Mouse (Mus musculus) megakaryocyte progenitor cell, adult 5-6 weeks (primary cell): ENCODE data around the gene Hsf4. TPM values are rescaled to one million over a fixed set of nuclear protein-coding genes. Genes with fewer than 3 reads are reported as not detected.

Experiments
- total RNA-seq, 2 experiments: library from RNA; stranded (forward) in 1 of 2; stranded (reverse) in 1 of 2; fragments of 157-497, 149-512 nt in 1 of 2; fragments of 200-1000 nt in 1 of 2; gene quantifications; 2 replicates each; pipeline versions ENCODE4 v1.2.3 to v1.2.4; 2015 to 2017

The Hsf4 gene
- total RNA-seq, 2 experiments from 2014 or later, result not detected

Other genes with a start within 250 kb of the Hsf4 start
- gene Ces3a, start 221.2 kb upstream of the Hsf4 start, total RNA-seq (2015), result not detected in 2 replicates
- not detected in 2 replicates for gene Ces3a, start 221.2 kb upstream of the Hsf4 start, total RNA-seq (2017)
- gene Ces3b, start 186.0 kb upstream of the Hsf4 start, total RNA-seq (2015), result not detected in 2 replicates
- not detected in 2 replicates for gene Ces3b, start 186.0 kb upstream of the Hsf4 start, total RNA-seq (2017)
- gene Ces4a, start 138.0 kb upstream of the Hsf4 start, total RNA-seq (2015), result not detected in 2 replicates
- not detected in 2 replicates for gene Ces4a, start 138.0 kb upstream of the Hsf4 start, total RNA-seq (2017)
- 146 and 152 TPM in 2 replicates for gene Cbfb, start 99.1 kb upstream of the Hsf4 start, total RNA-seq (2015)
- gene Cbfb, start 99.1 kb upstream of the Hsf4 start, total RNA-seq (2017), result 157 and 178 TPM in 2 replicates
- gene D230025D16Rik, start 44.7 kb upstream of the Hsf4 start, total RNA-seq (2015), result 20.8 and 31.3 TPM in 2 replicates
- 21.2 and 23.9 TPM in 2 replicates for gene D230025D16Rik, start 44.7 kb upstream of the Hsf4 start, total RNA-seq (2017)
- gene B3gnt9, start 14.6 kb upstream of the Hsf4 start, total RNA-seq (2015), result 0.22 and 0.27 TPM in 2 replicates
- 0.17 and 0.37 TPM in 2 replicates for gene B3gnt9, start 14.6 kb upstream of the Hsf4 start, total RNA-seq (2017)
- 7.0 and 8.7 TPM in 2 replicates for gene Tradd, start 5.2 kb upstream of the Hsf4 start, total RNA-seq (2015)
- 14.2 and 15.4 TPM in 2 replicates for gene Tradd, start 5.2 kb upstream of the Hsf4 start, total RNA-seq (2017)
- gene Fbxl8, start 5.2 kb upstream of the Hsf4 start, total RNA-seq (2015), result 2.3 and 3.2 TPM in 2 replicates
- 1.2 and 2.3 TPM in 2 replicates for gene Fbxl8, start 5.2 kb upstream of the Hsf4 start, total RNA-seq (2017)
- gene Nol3, start 6.3 kb downstream of the Hsf4 start, total RNA-seq (2015), result not detected in 2 replicates
- gene Nol3, start 6.3 kb downstream of the Hsf4 start, total RNA-seq (2017), result 0.04 TPM in 1 of 2 replicates, not detected in the other
- gene 4931428F04Rik, start 20.1 kb downstream of the Hsf4 start, total RNA-seq (2015), result 2.1 and 4.2 TPM in 2 replicates
- gene 4931428F04Rik, start 20.1 kb downstream of the Hsf4 start, total RNA-seq (2017), result 1.5 and 1.8 TPM in 2 replicates
- 0.52 and 0.61 TPM in 2 replicates for gene Exoc3l, start 26.3 kb downstream of the Hsf4 start, total RNA-seq (2015)
- 0.20 and 1.6 TPM in 2 replicates for gene Exoc3l, start 26.3 kb downstream of the Hsf4 start, total RNA-seq (2017)
- 121 and 126 TPM in 2 replicates for gene E2f4, start 27.9 kb downstream of the Hsf4 start, total RNA-seq (2015)
- 47.0 and 53.6 TPM in 2 replicates for gene E2f4, start 27.9 kb downstream of the Hsf4 start, total RNA-seq (2017)
- 0.49 and 0.71 TPM in 2 replicates for gene Elmo3, start 35.8 kb downstream of the Hsf4 start, total RNA-seq (2015)
- 0.33 and 0.88 TPM in 2 replicates for gene Elmo3, start 35.8 kb downstream of the Hsf4 start, total RNA-seq (2017)
- gene Lrrc29, start 56.5 kb downstream of the Hsf4 start, total RNA-seq (2015), result 1.2 and 2.0 TPM in 2 replicates
- 1.3 and 2.9 TPM in 2 replicates for gene Lrrc29, start 56.5 kb downstream of the Hsf4 start, total RNA-seq (2017)
- gene Tmem208, start 56.6 kb downstream of the Hsf4 start, total RNA-seq (2015), result 70.7 and 84.0 TPM in 2 replicates
- 41.0 and 50.3 TPM in 2 replicates for gene Tmem208, start 56.6 kb downstream of the Hsf4 start, total RNA-seq (2017)
- gene Fhod1, start 78.2 kb downstream of the Hsf4 start, total RNA-seq (2015), result 5.0 and 6.2 TPM in 2 replicates
- 2.3 and 2.9 TPM in 2 replicates for gene Fhod1, start 78.2 kb downstream of the Hsf4 start, total RNA-seq (2017)
- gene Slc9a5, start 79.0 kb downstream of the Hsf4 start, total RNA-seq (2015), result 0.54 and 0.79 TPM in 2 replicates
- gene Slc9a5, start 79.0 kb downstream of the Hsf4 start, total RNA-seq (2017), result under 0.01 and 0.61 TPM in 2 replicates
- not detected in 2 replicates for gene Plekhg4, start 103.5 kb downstream of the Hsf4 start, total RNA-seq (2015)
- not detected in 2 replicates for gene Plekhg4, start 103.5 kb downstream of the Hsf4 start, total RNA-seq (2017)
- not detected in 2 replicates for gene Kctd19, start 143.7 kb downstream of the Hsf4 start, total RNA-seq (2015)
- gene Kctd19, start 143.7 kb downstream of the Hsf4 start, total RNA-seq (2017), result 0.12 TPM in 1 of 2 replicates, not detected in the other
- gene Lrrc36, start 143.8 kb downstream of the Hsf4 start, total RNA-seq (2015), result 0.30 TPM in 1 of 2 replicates, not detected in the other
- 0.91 and 1.2 TPM in 2 replicates for gene Lrrc36, start 143.8 kb downstream of the Hsf4 start, total RNA-seq (2017)
- gene Tppp3, start 201.7 kb downstream of the Hsf4 start, total RNA-seq (2015), result 0.27 TPM in 1 of 2 replicates, not detected in the other
- 0.57 and 2.4 TPM in 2 replicates for gene Tppp3, start 201.7 kb downstream of the Hsf4 start, total RNA-seq (2017)
- gene Zdhhc1, start 227.1 kb downstream of the Hsf4 start, total RNA-seq (2015), result 4.8 and 5.7 TPM in 2 replicates
- gene Zdhhc1, start 227.1 kb downstream of the Hsf4 start, total RNA-seq (2017), result 2.7 and 5.0 TPM in 2 replicates
- 0.10 and 0.12 TPM in 2 replicates for gene Hsd11b2, start 249.0 kb downstream of the Hsf4 start, total RNA-seq (2015)
- gene Hsd11b2, start 249.0 kb downstream of the Hsf4 start, total RNA-seq (2017), result not detected in 2 replicates